Mouse (Mus musculus): ENCODE data around the gene Rps15a. TPM values are rescaled to one million over a fixed set of nuclear protein-coding genes. Genes with fewer than 3 reads are reported as not detected.

Rps15a gene
- polyA plus RNA-seq, 1 experiment from 2014 or later, result 874 TPM

GRCm38 (mm10) chr7:118119142-118119541, 3.2 kb upstream of the Rps15a start:
- Histone ChIP-seq H3K27ac (ENCODE audit: low read depth, low read length) (no peak overlapping the region), H3K9ac (ENCODE audit: low read depth, low read length) (no peak overlapping the region), H3K36me3 (ENCODE audit: control insufficient read depth, insufficient read depth, low read length) (peaks cover 65% of the 10 kb centered on the region), H3K4me1 (ENCODE audit: control insufficient read depth, insufficient read depth, low read length) (peaks cover 12% of the 10 kb centered on the region), H3K4me3 (ENCODE audit: low read length) (no peak overlapping the region), H3K4me2 (replicated peaks; ENCODE audit: low read depth, low read length) (no peak overlapping the region), H3K9me3 (ENCODE audit: control insufficient read depth, low read length) (no peaks in the 10 kb centered on the region), H3K27me3 (ENCODE audit: control insufficient read depth, insufficient read depth, low read length) (no peaks in the 10 kb centered on the region)
- WGBS, result 67% methylated on average over 2 of the region's 2 CpGs
- no peak for ATAC-seq (ENCODE audit: low FRiP score, low TSS enrichment)

- peaks cover 19% of the 10 kb centered on the region for H3K4me1 ChIP-seq (ENCODE audit: control insufficient read depth, insufficient read depth, low read length)
- no peak overlapping the region for H3K4me3 ChIP-seq (ENCODE audit: low read length)
- H3K9ac ChIP-seq (ENCODE audit: low read depth, low read length), result no peak overlapping the region
- ATAC-seq (ENCODE audit: low FRiP score, low TSS enrichment), result no peak
- H3K4me2 ChIP-seq (replicated peaks; ENCODE audit: low read depth, low read length), result no peak overlapping the region
- WGBS, result 76% methylated on average over 3 of the region's 3 CpGs
- peaks cover 65% of the 10 kb centered on the region for H3K36me3 ChIP-seq (ENCODE audit: control insufficient read depth, insufficient read depth, low read length)
- no peaks in the 10 kb centered on the region for H3K27me3 ChIP-seq (ENCODE audit: control insufficient read depth, insufficient read depth, low read length)
- no peak overlapping the region for H3K27ac ChIP-seq (ENCODE audit: low read depth, low read length)
- no peaks in the 10 kb centered on the region for H3K9me3 ChIP-seq (ENCODE audit: control insufficient read depth, low read length)
Measured at GRCm38 (mm10) chr7:118118426-118118825, 2.4 kb upstream of the Rps15a start.

GRCm38 (mm10) chr7:118117539-118118210, 1.7 kb upstream of the Rps15a start:
- Histone ChIP-seq H3K9me3 (ENCODE audit: control insufficient read depth, low read length) (no peaks in the 10 kb centered on the region), H3K36me3 (ENCODE audit: control insufficient read depth, insufficient read depth, low read length) (peaks cover 67% of the 10 kb centered on the region), H3K9ac (ENCODE audit: low read depth, low read length) (no peak overlapping the region), H3K4me3 (ENCODE audit: low read length) (no peak overlapping the region), H3K4me1 (ENCODE audit: control insufficient read depth, insufficient read depth, low read length) (peaks cover 21% of the 10 kb centered on the region), H3K27me3 (ENCODE audit: control insufficient read depth, insufficient read depth, low read length) (no peaks in the 10 kb centered on the region), H3K27ac (ENCODE audit: low read depth, low read length) (peak overlapping the region; percentile 59; the same call in 1 of the 2 replicates), H3K4me2 (replicated peaks; ENCODE audit: low read depth, low read length) (no peak overlapping the region)
- 43% methylated on average over 4 of the region's 4 CpGs for WGBS
- no peak for ATAC-seq (ENCODE audit: low FRiP score, low TSS enrichment)

GRCm38 (mm10) chr7:118116787-118117538, 975 bp upstream of the Rps15a start:
- Histone ChIP-seq H3K9ac (ENCODE audit: low read depth, low read length) (no peak overlapping the region), H3K4me1 (ENCODE audit: control insufficient read depth, insufficient read depth, low read length) (peaks cover 21% of the 10 kb centered on the region), H3K27ac (ENCODE audit: low read depth, low read length) (peak overlapping the region; percentile 59; the same call in 1 of the 2 replicates), H3K9me3 (ENCODE audit: control insufficient read depth, low read length) (no peaks in the 10 kb centered on the region), H3K36me3 (ENCODE audit: control insufficient read depth, insufficient read depth, low read length) (peaks cover 68% of the 10 kb centered on the region), H3K27me3 (ENCODE audit: control insufficient read depth, insufficient read depth, low read length) (no peaks in the 10 kb centered on the region), H3K4me2 (replicated peaks; ENCODE audit: low read depth, low read length) (peak overlapping the region; percentile 48), H3K4me3 (ENCODE audit: low read length) (peak overlapping the region; percentile 92; the same call in 1 of the 2 replicates)
- ATAC-seq (ENCODE audit: low FRiP score, low TSS enrichment), result peak; percentile 16; the same call in 1 of the 2 replicates
- WGBS, result 10% methylated on average over 8 of the region's 8 CpGs

- peak overlapping the region; percentile 98 for H3K9ac ChIP-seq (ENCODE audit: low read depth, low read length)
- H3K27ac ChIP-seq (ENCODE audit: low read depth, low read length), result peak overlapping the region; percentile 93
- peak overlapping the region; percentile 92 for H3K4me3 ChIP-seq (ENCODE audit: low read length)
- H3K9me3 ChIP-seq (ENCODE audit: control insufficient read depth, low read length), result no peaks in the 10 kb centered on the region
- peaks cover 68% of the 10 kb centered on the region for H3K36me3 ChIP-seq (ENCODE audit: control insufficient read depth, insufficient read depth, low read length)
- H3K4me1 ChIP-seq (ENCODE audit: control insufficient read depth, insufficient read depth, low read length), result peaks cover 21% of the 10 kb centered on the region
- WGBS, result 1% methylated on average over 20 of the region's 20 CpGs
- H3K27me3 ChIP-seq (ENCODE audit: control insufficient read depth, insufficient read depth, low read length), result no peaks in the 10 kb centered on the region
- ATAC-seq (ENCODE audit: low FRiP score, low TSS enrichment), result no peak; the same call in 1 of the 2 replicates
- H3K4me2 ChIP-seq (replicated peaks; ENCODE audit: low read depth, low read length), result peak overlapping the region; percentile 75
Measured at GRCm38 (mm10) chr7:118115533-118115876, 483 bp downstream of the Rps15a start.

GRCm38 (mm10) chr7:118113541-118114297, 2.3 kb downstream of the Rps15a start:
- peaks cover 21% of the 10 kb centered on the region for H3K4me1 ChIP-seq (ENCODE audit: control insufficient read depth, insufficient read depth, low read length)
- peaks cover 68% of the 10 kb centered on the region for H3K36me3 ChIP-seq (ENCODE audit: control insufficient read depth, insufficient read depth, low read length)
- H3K9ac ChIP-seq (ENCODE audit: low read depth, low read length), result peak overlapping the region; percentile 98; the same call in 1 of the 2 replicates

GRCm38 (mm10) chr7:118111128-118111527, 4.9 kb downstream of the Rps15a start:
- no peak for ATAC-seq (ENCODE audit: low FRiP score, low TSS enrichment)
- Histone ChIP-seq H3K4me1 (ENCODE audit: control insufficient read depth, insufficient read depth, low read length) (peaks cover 13% of the 10 kb centered on the region), H3K4me3 (ENCODE audit: low read length) (peak overlapping the region; percentile 10; the same call in 1 of the 2 replicates), H3K27me3 (ENCODE audit: control insufficient read depth, insufficient read depth, low read length) (no peaks in the 10 kb centered on the region), H3K9me3 (ENCODE audit: control insufficient read depth, low read length) (no peaks in the 10 kb centered on the region), H3K27ac (ENCODE audit: low read depth, low read length) (no peak overlapping the region), H3K4me2 (replicated peaks; ENCODE audit: low read depth, low read length) (peak overlapping the region; percentile 27; the same call in 1 of the 2 replicates), H3K36me3 (ENCODE audit: control insufficient read depth, insufficient read depth, low read length) (peaks cover 87% of the 10 kb centered on the region), H3K9ac (ENCODE audit: low read depth, low read length) (0 out of 2 replicates have a peak overlapping the region, but pooled peaks have one; percentile 5)
- 72% methylated on average over 3 of the region's 3 CpGs for WGBS

More at GRCm38 (mm10) chr7:118113541-118114297, 2.3 kb downstream of the Rps15a start:
- 63% methylated on average over 5 of the region's 5 CpGs for WGBS
- Histone ChIP-seq H3K4me2 (replicated peaks; ENCODE audit: low read depth, low read length) (peak overlapping the region; percentile 75), H3K27ac (ENCODE audit: low read depth, low read length) (no peak overlapping the region), H3K9me3 (ENCODE audit: control insufficient read depth, low read length) (no peaks in the 10 kb centered on the region), H3K27me3 (ENCODE audit: control insufficient read depth, insufficient read depth, low read length) (no peaks in the 10 kb centered on the region), H3K4me3 (ENCODE audit: low read length) (peak overlapping the region; percentile 92)
- no peak for ATAC-seq (ENCODE audit: low FRiP score, low TSS enrichment)

- H3K4me2 ChIP-seq (replicated peaks; ENCODE audit: low read depth, low read length), result no peak overlapping the region
- H3K36me3 ChIP-seq (ENCODE audit: control insufficient read depth, insufficient read depth, low read length), result peaks cover 83% of the 10 kb centered on the region
- no peaks in the 10 kb centered on the region; the same call in 1 of the 2 replicates for H3K4me1 ChIP-seq (ENCODE audit: control insufficient read depth, insufficient read depth, low read length)
- 79% methylated on average over 1 of the region's 1 CpGs for WGBS
- no peaks in the 10 kb centered on the region for H3K9me3 ChIP-seq (ENCODE audit: control insufficient read depth, low read length)
- no peaks in the 10 kb centered on the region for H3K27me3 ChIP-seq (ENCODE audit: control insufficient read depth, insufficient read depth, low read length)
- no peak overlapping the region for H3K9ac ChIP-seq (ENCODE audit: low read depth, low read length)
- ATAC-seq (ENCODE audit: low FRiP score, low TSS enrichment), result no peak
- H3K4me3 ChIP-seq (ENCODE audit: low read length), result no peak overlapping the region
- H3K27ac ChIP-seq (ENCODE audit: low read depth, low read length), result no peak overlapping the region
Measured at GRCm38 (mm10) chr7:118107671-118108070, 8.3 kb downstream of the Rps15a start.

Data from kidney, embryonic 14.5 days (tissue).